Mouse (Mus musculus) liver, postnatal 0 days (tissue): ENCODE data around the gene Cyth4.

Experiments used
- CTCF ChIP-seq: sonication (generic); IDR thresholded peaks from 2 replicates; pipeline ENCODE4 v1.5.1; 2016; ENCODE audit warnings: antibody characterized with exemption, low read depth
- EP300 ChIP-seq: IDR thresholded peaks from 2 replicates; pipeline ENCODE4 v1.6.1; 2016; ENCODE audit warnings: antibody characterized with exemption, low read depth, mild to moderate bottlenecking

GRCm38 (mm10) chr15:78593896-78594425 is 2.9 kb upstream of the Cyth4 start:
- TF ChIP-seq CTCF, result no peak
- TF ChIP-seq EP300, result no peak
